Mouse (Mus musculus): ENCODE measurements around the gene Cbx1.

DNA sequence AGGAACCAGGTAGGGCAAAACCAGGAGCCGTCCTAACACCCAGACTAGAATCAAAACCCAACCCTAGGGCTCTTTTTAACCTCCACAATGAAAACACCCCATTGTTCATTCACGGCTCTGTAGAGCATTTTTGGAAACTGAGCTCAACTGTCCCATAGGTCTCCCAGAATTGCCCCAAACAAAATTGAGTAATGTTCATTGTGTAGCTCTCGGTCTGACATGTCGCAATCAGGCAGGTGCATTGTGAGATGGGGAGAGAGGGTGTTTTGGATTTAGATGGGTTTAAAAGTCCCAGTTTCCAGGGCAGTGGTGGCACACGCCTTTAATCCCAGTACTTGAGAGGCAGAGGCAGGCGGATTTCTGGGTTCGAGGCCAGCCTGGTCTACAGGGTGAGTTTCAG lies 50.5 kb downstream of the Cbx1 start:
- TF ChIP-seq GATA1 (IDR thresholded peaks at IDR 0.05; ENCODE audit: borderline replicate concordance, low read length): no peak
- no peak for TF ChIP-seq FLI1 (IDR thresholded peaks at IDR 0.05; ENCODE audit: low read length)
